Mouse (Mus musculus) mouse trophoblast stem cell (cell line): ENCODE measurements around the gene Tcf12.

Source experiments
- in situ Hi-C, 2 experiments: fragments of 300-500 bp; cut with MseI, MboI; formaldehyde crosslinking; loops; 2 replicates in 1 of 2; 3 replicates in 1 of 2; pipeline ENCODE4 v1.15.1; 2025

The Tcf12 gene

DNA sequence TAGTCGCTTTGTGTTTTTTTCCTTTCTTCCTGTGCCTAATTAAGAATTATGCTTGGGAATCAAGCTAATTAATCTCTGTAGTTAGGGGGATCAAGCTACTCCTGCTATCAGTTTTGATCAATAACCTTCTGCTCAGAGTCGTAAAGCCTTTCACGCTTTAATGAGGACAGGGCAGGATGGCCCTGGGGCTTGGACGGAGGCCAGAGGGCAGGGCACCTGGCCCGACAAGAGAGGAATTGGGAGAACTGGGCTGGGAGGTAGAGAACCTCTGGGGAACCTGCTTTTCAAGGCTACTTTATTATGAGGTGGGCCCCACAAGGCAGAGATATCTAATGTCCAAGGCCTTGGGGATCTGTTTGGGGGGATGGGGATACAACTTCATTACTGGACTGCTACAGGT lies 274.3 kb downstream of the Tcf12 start:
- in situ Hi-C loops, result no loop called here

GRCm38 (mm10) chr9:71836366-71836765 lies 275.3 kb downstream of the Tcf12 start:
- in situ Hi-C loops, result no loop called here

- in situ Hi-C loops, result no loop called here
Measured at GRCm38 (mm10) chr9:71835203-71835815, 276.4 kb downstream of the Tcf12 start.

GRCm38 (mm10) chr9:71834707-71835106 lies 277.0 kb downstream of the Tcf12 start:
- in situ Hi-C loops, result no loop called here

GRCm38 (mm10) chr9:71831756-71832699 lies 279.6 kb downstream of the Tcf12 start:
- in situ Hi-C loops, result no loop called here

DNA sequence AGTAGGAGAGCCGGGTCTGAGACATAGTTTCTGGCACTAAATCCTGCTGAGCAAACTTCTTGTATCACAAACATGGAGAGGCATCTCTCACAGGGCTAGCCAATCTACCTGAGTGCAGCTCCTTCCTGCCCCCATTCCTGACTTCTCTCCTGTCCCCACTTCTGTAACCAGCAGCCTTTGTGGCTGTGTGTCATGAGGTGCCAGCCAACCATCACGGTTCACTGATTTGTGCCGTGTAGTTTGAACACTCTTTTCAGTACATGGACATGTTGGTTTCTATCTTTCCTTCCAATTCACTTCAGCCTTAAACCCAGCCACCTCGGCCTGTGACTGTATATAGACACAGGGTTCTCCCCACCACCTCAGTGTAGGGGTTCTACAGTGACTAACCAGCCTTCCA lies 280.7 kb downstream of the Tcf12 start:
- in situ Hi-C loops, result no loop called here

DNA sequence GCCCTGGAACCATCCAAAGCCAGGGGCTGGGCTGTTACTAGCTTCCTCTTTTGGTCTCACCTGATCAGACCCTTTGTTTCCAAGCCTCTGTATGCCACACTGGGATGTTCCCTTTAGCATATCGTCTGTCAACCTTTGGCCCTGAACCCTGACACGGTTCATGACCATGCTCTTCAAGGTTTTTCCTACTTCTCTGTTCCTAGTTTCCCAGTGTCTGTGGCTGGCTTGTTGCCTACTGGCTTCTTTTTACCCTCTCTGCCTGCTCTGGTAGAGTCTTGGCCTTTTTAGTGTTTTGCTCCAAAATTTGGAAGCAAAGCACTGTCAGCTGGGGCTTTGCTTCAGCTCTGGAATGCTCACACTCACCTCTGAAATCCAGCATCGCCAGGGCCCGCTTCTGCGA lies 281.3 kb downstream of the Tcf12 start:
- in situ Hi-C loops, result no loop called here

- in situ Hi-C loops, result no loop called here
Measured at GRCm38 (mm10) chr9:71829753-71830152, 281.9 kb downstream of the Tcf12 start.

GRCm38 (mm10) chr9:71829137-71829536 lies 282.5 kb downstream of the Tcf12 start:
- in situ Hi-C loops, result no loop called here

GRCm38 (mm10) chr9:71827371-71827770 lies 284.3 kb downstream of the Tcf12 start:
- in situ Hi-C loops, result no loop called here

- in situ Hi-C loops, result no loop called here
Measured at GRCm38 (mm10) chr9:71826040-71826525, 285.6 kb downstream of the Tcf12 start.

DNA sequence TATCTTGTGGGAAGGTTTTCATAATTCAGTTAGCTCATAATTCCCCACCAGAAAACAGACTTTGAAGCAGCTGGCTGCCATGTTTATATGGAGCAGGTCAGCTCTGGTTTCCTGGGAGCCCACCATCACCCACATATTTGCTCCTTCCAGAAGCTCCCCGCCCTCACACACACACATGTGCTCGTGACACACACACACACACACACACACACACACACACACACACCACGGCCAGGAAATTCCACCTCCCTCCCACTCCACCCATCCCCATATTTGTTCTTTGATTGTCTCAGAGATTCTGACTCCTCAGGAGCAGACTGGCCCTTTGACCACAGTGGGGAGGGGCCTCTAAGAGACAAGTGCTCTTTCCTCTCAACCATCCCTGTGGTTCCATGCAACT lies 289.7 kb downstream of the Tcf12 start:
- in situ Hi-C loops, result no loop called here

DNA sequence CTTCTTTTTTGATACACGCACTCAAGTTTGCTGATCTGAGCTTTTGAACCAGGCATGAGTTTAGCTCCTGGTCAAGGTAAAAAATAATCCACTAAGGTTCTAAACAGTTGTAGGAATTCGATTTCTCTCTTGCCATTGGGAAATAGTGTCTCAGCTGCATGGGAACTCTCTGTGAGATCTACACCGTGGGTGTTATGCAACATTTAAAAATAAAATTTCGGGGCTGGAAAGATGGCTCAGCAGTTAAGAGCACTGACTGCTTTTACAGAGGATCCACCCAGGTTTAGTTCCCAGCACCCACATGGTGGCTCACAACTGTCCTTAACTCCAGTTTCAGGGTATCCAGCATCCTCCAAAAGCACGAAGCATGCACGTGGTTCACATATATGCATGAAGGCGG lies 293.2 kb downstream of the Tcf12 start:
- in situ Hi-C loops, result no loop called here

DNA sequence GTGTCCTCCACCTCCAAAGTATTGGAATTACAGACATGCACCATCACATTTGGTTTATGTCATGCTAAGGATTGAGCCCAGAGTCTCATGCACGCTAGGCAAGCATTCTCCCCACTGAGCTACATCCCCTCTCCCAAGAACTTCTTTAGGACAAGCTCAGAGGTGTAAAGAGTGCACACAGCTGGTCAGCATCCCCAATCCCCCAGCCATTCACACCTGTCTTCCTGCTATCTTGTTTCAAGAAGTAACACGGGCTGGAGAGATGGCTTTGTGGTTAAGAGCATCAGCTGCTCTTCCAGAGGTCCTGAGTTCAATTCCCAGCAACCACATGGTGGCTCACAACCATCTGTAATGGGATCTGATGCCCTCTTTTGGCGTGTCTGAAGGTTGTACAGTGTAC lies 295.6 kb downstream of the Tcf12 start:
- in situ Hi-C loops, result no loop called here

DNA sequence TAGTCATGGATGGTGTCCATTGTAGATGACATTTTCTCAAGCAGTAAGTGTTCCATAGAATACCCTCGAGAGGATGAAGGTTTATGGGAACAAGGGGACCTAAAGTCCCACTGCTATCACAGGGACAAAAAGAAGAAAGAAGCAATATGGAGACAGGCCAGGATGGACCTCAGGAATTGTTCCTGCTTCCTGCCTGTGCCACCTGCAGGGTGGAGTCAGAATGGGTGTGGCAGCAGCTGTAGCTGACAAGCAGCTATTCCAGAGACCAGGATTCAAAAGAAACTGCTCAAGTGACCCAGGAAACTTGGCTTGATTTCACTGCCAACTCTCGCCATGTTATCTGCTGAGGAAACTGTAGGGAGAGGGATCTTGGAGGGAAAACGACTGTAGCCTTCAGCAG lies 298.1 kb downstream of the Tcf12 start:
- in situ Hi-C loops, result no loop called here

DNA sequence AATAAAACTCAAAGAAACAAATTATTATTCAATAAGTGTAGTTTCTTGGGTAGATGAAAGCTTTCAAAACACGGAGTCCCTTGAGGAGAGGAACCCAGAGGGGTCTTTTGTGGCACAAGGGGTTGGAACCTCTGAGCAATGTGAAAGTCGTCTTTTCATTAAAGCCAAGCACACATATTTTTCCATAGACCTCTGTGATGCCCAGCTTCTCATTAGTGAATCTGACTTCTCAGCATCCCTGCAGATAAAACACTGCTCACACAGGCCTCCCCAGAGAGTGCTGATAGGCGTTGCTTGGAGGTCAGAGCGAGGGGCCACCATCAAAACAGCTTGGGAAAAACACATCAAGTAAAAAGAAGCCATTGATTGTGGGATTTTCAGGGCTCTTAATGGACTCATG lies 298.8 kb downstream of the Tcf12 start:
- in situ Hi-C loops, result no loop called here

DNA sequence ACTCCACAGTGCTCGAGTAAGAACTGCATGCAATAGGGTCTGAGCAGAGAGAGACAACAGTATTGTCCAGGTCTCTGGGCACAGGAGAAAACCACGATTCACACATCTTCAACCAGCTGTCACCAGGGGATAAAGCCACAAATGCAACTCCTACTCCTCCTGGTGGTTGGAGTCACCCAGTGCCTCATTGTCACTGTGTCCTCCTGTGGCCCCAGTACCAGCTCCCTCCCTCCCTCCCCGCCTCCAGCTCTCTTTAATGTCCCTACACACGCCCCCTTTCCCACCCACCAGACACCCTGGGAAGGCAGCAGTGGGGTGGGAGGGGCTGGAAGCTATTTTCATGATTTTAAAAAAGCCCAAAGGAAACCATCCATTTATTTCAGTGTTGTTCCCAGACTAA lies 299.3 kb downstream of the Tcf12 start:
- in situ Hi-C loops, result no loop called here

GRCm38 (mm10) chr9:71811404-71811803 lies 300.3 kb downstream of the Tcf12 start:
- in situ Hi-C loops, result no loop called here

- in situ Hi-C loops, result no loop called here
Measured at GRCm38 (mm10) chr9:71810723-71811122, 300.9 kb downstream of the Tcf12 start.

DNA sequence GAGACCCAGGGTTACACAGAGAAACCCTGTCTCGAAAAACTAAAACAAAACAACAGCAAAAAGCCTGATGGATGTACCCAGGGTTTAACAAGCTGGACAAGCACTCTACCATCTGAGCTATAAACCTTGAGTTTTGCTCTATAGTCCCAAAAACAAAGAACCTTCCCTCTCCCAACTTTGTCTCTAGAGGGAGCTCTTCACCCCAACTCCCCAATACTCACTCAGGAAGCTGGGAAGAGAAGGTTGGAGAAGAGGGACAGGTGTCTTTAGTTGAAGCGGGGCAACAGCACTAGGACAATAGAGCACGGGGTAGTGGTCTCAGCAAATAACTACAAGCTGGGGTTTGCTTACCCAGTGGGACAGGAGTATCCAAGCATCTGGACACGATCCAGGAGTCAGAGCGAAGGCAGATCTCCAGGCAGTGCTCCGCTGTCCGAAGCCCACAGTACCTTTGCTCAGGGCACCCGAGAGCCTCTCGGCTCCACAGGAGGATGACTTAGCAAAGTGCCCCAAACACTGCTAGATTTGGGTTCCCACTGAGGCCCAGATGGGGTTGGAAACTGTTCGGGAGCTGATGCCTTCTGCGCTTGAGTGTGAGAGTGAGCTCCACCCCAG lies 302.9 kb downstream of the Tcf12 start:
- in situ Hi-C loops, result loop anchor here (5.0 kb wide), 2 partner anchors 161 to 166 kb away; no protein-coding TSS in a partner anchor

- in situ Hi-C loops, result loop anchor here (5.0 kb wide), 2 partner anchors 160 to 166 kb away; no protein-coding TSS in a partner anchor
Measured at GRCm38 (mm10) chr9:71807801-71808200, 303.9 kb downstream of the Tcf12 start.

DNA sequence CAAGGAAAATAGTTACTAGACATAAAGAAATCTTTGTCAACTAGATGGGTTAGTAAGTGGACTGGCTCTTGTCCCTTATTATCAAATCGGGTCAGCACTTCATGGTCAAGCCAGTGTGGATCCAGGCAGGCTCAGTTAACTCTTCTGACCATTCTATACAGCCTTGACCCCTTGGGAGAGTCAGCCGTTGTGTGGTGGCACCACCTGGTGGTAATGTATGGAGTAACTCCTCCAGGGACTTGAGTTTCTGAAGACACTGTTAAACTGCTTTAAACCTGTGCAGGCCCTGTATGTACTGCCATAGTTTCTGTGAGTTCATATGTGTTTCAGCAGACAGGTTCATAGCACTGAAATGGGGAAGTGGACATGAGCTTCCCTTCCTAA lies 305.3 kb downstream of the Tcf12 start:
- in situ Hi-C loops, result loop anchor here (5.0 kb wide), 2 partner anchors 159 to 164 kb away; no protein-coding TSS in a partner anchor
